In genomic region chr2:57698659-57699061, GRCm38 (mm10) we compare ENCODE assay signal across 8 mouse cellular contexts.
A peak's percentile ranks its signal among the peaks of the same experiment; 100 is the strongest.
DNase-seq lines count a peak whose midpoint lies in the region; ATAC-seq and TF ChIP-seq lines count a peak whose summit lies in the region.

No protein-coding gene starts in this region.

- 2% methylated on average over 11 of the region's 11 CpGs for WGBS in forebrain, embryonic 12.5 days
- WGBS in hindbrain, embryonic 16.5 days = 2% methylated on average over 11 of the region's 11 CpGs

- peak; percentile 12 for DNase-seq in ES-E14 (ENCODE audit: low read depth, low spot score)
- DNase-seq in layer of hippocampus, postnatal 25 days (ENCODE audit: extremely low spot score in 1 of 2, low spot score in 1 of 2) = peak; percentile 40 to 44
- peak; percentile 6 for DNase-seq in lung, postnatal 14 days
- peak; percentile 14 for DNase-seq in right cerebral cortex, adult 18-20 months
- no peak for DNase-seq in gastrocnemius, postnatal 25 days

- H3K9ac ChIP-seq in ES-E14 (ENCODE audit: insufficient read depth, low read depth, low read length, poor library complexity, severe bottlenecking) = peak overlapping the region; percentile 48; the same call in 1 of the 2 replicates
- no peak overlapping the region for H3K9ac ChIP-seq in forebrain, embryonic 12.5 days
- H3K9ac ChIP-seq in hindbrain, embryonic 16.5 days (ENCODE audit: low read depth, low read length) = peak overlapping the region; percentile 61

- in situ Hi-C loops in ES-E14 (cut with MboI; ENCODE audit: low sequenced_read_pairs in 2 of 2, unreplicated experiment in 2 of 2) = no loop called here

- no peak overlapping the region for H3K27ac ChIP-seq in ES-E14 (ENCODE audit: insufficient read depth, low read depth, low read length, poor library complexity, severe bottlenecking)
- H3K27ac ChIP-seq in brown adipose tissue, adult 24 weeks (replicated peaks; ENCODE audit: low read depth, low read length) = peak overlapping the region; percentile 54; the same call in 1 of the 2 replicates
- peak overlapping the region; percentile 22 for H3K27ac ChIP-seq in forebrain, embryonic 12.5 days
- H3K27ac ChIP-seq in hindbrain, embryonic 16.5 days (ENCODE audit: low read depth, low read length) = no peak overlapping the region

- peak; percentile 91 for ATAC-seq in forebrain, embryonic 12.5 days (ENCODE audit: low FRiP score)
- ATAC-seq in hindbrain, embryonic 16.5 days = peak; percentile 91

- no peak overlapping the region for H3K4me3 ChIP-seq in ES-E14 (ENCODE audit: insufficient read depth in 1 of 2, low read depth in 1 of 2, low read length in 2 of 2, poor library complexity in 1 of 2, severe bottlenecking in 1 of 2)
- H3K4me3 ChIP-seq in brown adipose tissue, adult 24 weeks (ENCODE audit: insufficient read depth, low read depth, low read length) = peak overlapping the region; percentile 45
- peak overlapping the region; percentile 33 for H3K4me3 ChIP-seq in forebrain, embryonic 12.5 days (replicated peaks)
- peak overlapping the region; percentile 47 for H3K4me3 ChIP-seq in hindbrain, embryonic 16.5 days (ENCODE audit: low read length)

- H3K36me3 ChIP-seq in ES-E14 (ENCODE audit: control insufficient read depth, insufficient read depth, low read length, poor library complexity, severe bottlenecking) = no peaks in the 10 kb centered on the region
- H3K36me3 ChIP-seq in forebrain, embryonic 12.5 days (replicated peaks) = no peaks in the 10 kb centered on the region
- H3K36me3 ChIP-seq in hindbrain, embryonic 16.5 days (ENCODE audit: control insufficient read depth, insufficient read depth, low read length) = no peaks in the 10 kb centered on the region

- peak overlapping the region; percentile 54 for H3K4me2 ChIP-seq in forebrain, embryonic 12.5 days
- peak overlapping the region; percentile 82 for H3K4me2 ChIP-seq in hindbrain, embryonic 16.5 days (ENCODE audit: low read length)

- H3K9me3 ChIP-seq in ES-E14 (ENCODE audit: control insufficient read depth, insufficient read depth, low read depth, low read length) = no peaks in the 10 kb centered on the region
- no peaks in the 10 kb centered on the region for H3K9me3 ChIP-seq in forebrain, embryonic 12.5 days
- H3K9me3 ChIP-seq in hindbrain, embryonic 16.5 days (ENCODE audit: control insufficient read depth, low read length) = no peaks in the 10 kb centered on the region

- H3K4me1 ChIP-seq in ES-E14 (ENCODE audit: control insufficient read depth in 2 of 2, insufficient read depth in 2 of 2, low read length in 2 of 2, poor library complexity in 1 of 2) = no peaks in the 10 kb centered on the region
- H3K4me1 ChIP-seq in brown adipose tissue, adult 24 weeks (ENCODE audit: control insufficient read depth, insufficient read depth, insufficient read length, low read length) = no peaks in the 10 kb centered on the region
- H3K4me1 ChIP-seq in forebrain, embryonic 12.5 days = peaks cover 22% of the 10 kb centered on the region
- peaks cover 7% of the 10 kb centered on the region for H3K4me1 ChIP-seq in hindbrain, embryonic 16.5 days (ENCODE audit: control insufficient read depth, insufficient read depth, low read depth, low read length)

- H3K27me3 ChIP-seq in forebrain, embryonic 12.5 days = no peaks in the 10 kb centered on the region
- peaks cover 2% of the 10 kb centered on the region; the same call in 1 of the 2 replicates for H3K27me3 ChIP-seq in hindbrain, embryonic 16.5 days (replicated peaks; ENCODE audit: control insufficient read depth, insufficient read depth, low read length)

TF ChIP-seq in ES-E14, 5 proteins besides CTCF, POLR2A, EP300 and RAD21:
- TF ChIP-seq ZC3H11A (IDR thresholded peaks at IDR 0.05; ENCODE audit: borderline replicate concordance, low read depth, low read length) (0 out of 2 replicates have a peak, but pooled peaks have one; percentile 50), ZNF384 (IDR thresholded peaks at IDR 0.05; ENCODE audit: low read depth, low read length) (no peak), HCFC1 (IDR thresholded peaks at IDR 0.05; ENCODE audit: borderline replicate concordance, insufficient read depth, low read length) (no peak)

Comparison
In these comparisons a context has a peak if more than half of its experiments do, and no peak if none do; other contexts are left out.
1. H3K27ac ChIP-seq: peak in brown adipose tissue, adult 24 weeks (single experiment) and forebrain, embryonic 12.5 days (single experiment); none in ES-E14 (single experiment) and hindbrain, embryonic 16.5 days (single experiment).
2. H3K4me3 ChIP-seq: peak in brown adipose tissue, adult 24 weeks (single experiment), forebrain, embryonic 12.5 days (single experiment) and hindbrain, embryonic 16.5 days (single experiment); none in ES-E14 (0 of 2).